Mouse (Mus musculus) kidney, adult 11 months (tissue): Measurements from ENCODE around the gene Gm10959.

Source experiments
- DNase-seq: peaks from one replicate; pipeline ENCODE4 v3.0.0; 2022

Gene Gm10959

DNA sequence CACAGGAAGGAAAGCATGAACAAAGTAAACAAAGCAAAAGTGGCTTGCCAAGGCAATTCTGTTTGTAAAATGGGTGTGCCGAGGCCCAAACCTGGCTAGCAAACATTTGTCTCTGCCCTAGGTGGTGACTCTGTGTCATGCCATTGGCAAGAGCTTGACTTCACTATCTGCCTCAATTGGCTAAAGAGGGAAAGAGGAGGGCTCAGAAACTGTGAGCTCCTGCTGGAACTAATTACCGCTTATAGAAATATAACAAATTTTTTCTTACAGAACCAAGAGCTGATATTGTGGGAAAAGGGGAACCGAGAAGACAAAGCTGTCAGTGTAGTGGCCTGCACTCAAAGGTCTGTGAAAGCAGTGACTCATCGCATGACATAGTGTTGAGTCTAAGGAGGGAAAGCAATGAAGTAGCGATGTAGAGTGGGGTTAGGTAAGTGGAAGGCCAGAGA lies 30.8 kb downstream of the Gm10959 start:
- DNase-seq: no peak

DNA sequence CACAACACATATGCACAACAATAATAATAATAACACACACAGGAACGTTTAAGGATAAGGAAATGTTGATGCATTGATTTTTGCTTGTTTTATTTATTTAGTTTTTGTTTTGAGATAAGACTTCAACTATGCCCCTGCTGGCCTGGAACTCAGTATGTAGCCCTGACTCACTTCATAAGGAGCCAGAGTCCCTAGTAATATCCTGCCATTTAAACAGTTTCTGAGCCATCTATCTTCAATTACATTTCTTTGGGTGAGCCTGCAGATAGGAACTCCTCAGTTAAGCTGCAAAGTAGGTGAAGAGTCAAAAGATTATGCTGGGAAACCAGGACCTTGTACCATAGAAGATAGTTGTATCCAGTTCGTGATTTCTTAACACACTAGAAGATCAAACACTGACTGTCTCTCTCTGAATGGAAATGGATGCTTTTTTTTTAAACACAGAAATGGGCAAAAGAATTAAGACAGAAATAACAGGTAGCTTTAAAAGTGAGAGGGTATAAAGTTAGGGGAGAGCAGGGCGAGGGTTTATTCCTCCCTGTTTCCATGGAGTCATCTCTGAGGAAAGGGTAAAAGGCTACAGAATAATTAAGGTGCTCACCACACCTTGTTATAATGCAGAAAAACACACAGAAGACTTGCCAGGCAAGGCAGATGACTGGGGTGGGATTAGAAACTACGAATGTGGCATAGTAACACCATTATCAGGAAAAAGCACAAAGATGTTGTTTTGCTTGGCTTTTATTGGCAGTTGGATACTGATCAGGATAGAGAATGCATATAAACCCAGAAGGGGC lies 31.5 kb downstream of the Gm10959 start:
- DNase-seq: no peak

DNA sequence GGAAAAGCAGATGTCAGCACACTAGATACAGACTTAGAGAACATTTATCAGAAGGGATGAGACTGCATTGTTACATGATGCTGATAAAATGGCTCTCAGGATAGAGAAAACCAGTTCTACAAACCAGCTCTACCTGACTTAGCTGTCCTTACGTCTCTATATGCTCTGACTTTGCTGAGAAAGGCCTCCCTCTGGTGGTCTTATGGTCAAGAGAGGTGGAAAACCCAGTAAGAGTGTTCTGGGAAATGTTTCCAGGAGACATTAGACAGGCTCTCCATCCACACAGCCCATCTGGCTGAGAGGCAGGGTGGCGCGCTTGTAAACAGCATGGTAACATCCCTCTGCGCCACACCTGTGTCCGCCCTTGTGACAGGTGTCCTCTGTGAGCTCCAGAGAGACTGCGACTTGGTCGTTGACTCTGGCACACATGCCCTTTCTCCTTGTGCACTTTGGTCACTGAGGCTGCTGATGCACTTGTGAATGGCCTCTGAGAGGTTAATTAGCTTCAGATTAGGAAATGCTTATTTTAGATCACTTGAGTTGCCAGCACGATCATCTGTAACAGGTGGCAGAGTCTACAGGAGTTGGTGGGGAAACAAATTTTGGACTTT lies 40.4 kb downstream of the Gm10959 start:
- no peak for DNase-seq

DNA sequence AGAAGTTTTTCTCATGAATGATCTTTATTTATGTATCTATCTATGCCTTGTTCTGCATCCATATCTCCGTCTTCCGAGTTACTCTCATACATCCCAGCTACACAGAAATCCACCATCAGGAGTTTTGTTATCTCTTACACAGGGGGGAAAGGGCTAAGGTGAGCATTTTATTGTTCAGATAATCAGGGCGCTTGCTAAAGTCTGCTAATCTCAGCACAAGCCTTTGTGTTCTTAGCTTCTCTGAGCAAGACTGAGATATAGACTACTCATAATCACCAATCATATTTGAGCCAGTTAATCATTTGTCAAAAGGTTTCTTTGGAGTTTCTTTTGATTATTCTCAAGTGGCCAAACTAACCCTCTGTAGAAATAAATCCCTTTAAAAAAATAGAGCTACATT lies 41.6 kb downstream of the Gm10959 start:
- DNase-seq: no peak

DNA sequence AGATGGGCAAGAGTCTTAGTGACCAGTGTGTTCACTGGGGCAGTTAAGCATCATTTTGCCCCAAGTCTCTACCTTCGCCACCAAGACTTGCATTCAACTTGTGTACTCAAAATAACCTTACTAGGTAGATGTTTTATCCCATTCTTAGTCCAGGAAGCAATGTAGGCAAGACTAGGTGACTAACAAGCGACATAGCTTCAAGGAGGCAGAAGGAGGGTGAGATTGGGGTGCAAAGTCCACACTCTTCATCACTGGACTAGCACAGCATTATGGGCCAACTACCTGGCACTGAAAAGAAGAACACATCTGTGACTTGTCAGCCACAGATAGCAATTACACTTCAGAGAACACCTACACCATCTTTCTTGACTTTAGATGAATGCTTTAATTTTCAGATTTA lies 42.3 kb downstream of the Gm10959 start:
- DNase-seq: no peak

DNA sequence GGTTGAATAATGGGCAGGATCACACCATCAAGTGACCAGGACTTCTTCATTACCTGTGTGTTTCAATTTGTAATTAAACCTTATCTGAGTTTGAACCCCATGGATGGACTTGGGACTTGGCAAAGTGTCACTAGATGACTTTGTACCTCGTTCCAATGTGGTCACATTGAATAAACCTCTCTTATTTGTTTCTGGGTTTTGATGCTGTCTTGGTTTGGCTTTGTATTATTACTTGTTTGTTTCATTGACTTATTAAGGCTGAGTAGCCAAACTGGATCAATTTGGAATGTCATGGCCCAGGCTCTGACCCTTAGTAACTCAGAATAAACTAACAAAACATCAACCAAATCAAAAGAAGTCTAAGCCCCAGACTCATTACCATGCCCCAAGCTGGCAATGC lies 47.6 kb downstream of the Gm10959 start:
- DNase-seq: no peak

DNA sequence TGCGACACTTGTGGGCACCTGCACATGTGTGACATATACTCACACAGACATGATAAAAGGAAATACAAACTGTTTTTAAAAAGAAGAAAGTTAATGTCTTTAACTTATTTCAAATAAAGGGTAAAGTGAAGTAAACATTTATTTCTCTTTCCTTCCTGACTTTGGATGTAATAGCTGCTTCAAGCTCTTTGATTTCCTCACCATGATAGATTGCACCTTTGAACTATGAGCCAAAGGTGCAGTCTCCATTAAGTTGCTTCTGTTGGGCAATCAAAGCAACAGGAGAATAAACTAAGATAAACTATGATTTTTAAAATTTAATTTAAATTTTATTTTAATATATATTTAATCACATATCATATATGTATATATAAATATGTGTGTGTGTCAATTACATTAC lies 50.9 kb downstream of the Gm10959 start:
- DNase-seq: no peak

DNA sequence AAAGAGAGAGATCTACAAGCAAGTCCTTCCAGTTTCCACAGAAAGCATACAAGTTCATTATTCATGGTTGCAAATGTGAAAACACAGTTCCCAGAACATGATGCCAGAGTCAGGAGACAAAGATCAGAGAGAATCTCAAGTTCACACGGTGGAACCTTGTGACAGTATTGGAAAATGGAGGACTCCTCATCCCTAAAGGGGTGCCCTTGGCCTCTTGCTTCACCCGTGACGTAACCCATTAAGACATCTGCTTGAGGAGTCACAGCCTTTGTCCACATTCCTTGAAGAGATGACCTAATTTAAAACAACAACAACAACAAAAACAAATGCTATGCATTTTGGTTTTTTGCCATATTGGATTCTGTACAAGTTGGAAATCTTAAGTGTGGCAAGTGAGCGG lies 54.1 kb downstream of the Gm10959 start:
- no peak for DNase-seq
